Mouse (Mus musculus): ENCODE data around the gene Btbd19.

The Btbd19 gene

DNA sequence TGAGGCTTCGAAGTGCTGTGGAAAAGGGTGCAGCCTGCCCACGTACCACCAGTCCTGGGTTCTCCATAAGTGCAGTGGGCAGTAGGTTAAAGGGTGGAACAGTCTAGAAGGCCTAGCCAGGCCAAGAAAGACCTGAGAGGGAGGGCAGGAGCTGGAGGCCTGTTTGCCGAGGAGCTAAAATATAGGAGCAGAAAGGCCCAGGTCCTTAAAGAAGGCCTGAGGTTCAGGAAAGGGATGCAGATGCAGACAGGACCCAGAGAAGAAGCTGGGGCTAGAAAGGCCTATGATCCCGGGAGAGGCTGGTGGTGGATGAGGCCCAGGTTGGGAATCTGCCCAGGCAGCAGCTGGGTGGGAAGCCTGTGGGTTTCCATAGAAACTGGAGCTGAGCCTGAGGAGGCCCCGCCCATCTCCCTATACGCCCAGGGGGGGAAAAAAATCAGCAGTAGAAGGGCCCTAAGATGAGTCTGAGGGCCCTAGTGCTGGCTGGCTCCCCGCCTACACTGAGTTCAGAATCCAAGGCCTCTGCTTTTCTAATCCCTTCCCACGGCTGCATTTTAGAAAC is at the start of gene Btbd19:
Gene Btbd19 (minus strand): TSS at position 378 of the 562 bp plus-strand sequence.
- no peak for DNase-seq (ENCODE audit: low spot score in 2 of 2)

DNA sequence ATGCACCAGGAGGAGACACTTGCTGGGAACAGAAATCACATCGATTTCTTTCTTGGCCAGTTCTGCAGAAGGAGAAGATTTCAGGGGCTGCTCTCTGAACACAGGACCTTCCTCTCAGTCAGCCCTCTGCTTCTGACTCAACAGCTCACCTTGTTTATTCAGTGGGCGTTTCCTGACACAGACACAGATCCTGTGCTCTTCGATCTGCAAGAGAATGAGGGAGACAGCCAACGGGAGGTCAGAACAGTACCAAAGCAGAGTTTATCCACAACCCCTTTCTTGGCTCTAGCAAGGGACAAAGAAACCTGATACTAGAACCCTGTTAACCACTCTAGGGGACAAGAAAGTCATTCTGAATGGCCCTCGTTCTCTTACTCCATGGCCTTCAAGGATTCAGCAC is 44.4 kb upstream of the Btbd19 start:
- DNase-seq (ENCODE audit: low spot score in 2 of 2) = no peak

DNA sequence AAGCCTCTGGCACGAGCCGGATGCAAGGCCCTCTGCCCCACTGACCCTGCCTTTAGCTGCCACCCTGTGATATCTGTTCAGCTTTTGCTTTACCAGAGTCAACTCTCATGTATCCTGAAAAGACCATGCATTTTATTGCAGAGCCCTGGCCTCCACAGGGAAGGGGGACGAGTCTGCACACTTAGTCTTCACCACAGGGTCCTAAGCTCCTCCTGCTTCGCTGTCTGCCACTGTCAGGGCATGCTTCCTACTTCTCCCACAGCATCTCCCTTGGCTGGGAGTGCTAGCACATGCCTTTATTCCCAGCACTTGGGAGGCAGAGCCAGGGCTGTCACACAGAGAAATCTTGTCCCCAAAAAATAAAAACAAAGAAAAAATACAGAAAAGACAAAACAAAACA is 35.7 kb upstream of the Btbd19 start:
- no peak for DNase-seq (ENCODE audit: low spot score in 2 of 2)

DNA sequence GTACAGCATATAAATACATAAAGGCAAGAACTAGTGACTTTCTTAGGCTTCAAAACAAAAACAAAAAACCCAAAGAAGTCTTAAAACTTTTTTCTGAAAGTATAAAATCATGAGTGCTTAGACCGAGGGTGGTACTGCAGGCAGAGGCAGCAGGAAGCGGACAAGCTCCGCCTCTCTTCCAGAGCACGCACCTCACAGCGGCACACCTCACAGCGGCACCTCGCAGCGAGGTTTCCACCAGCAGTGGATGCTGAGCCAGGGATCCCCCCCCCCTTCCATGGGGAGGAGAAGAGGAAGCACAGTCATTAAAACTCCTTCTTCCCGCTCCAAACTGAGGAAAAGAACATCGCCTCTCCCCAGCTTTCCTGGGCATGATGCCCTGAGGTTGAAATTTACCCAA is 34.1 kb upstream of the Btbd19 start:
- DNase-seq (ENCODE audit: low spot score in 2 of 2) = no peak

DNA sequence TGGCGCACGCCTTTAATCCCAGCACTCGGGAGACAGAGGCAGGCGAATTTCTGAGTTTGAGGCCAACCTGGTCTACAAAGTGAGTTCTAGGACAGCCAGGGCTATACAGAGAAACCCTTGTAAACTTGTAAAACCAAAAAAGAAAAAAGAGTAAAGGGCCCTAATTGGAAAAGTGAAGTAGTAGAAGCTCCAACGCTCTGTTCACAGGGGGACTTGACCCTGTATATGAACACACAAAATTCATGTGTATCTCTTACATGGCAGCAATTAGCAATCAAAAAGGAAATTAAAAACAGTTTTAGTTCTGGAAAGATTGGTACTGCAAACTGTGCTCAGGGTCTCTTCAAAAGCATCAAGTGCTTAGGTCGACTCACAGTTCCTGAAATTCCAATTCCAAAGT is 30.8 kb upstream of the Btbd19 start:
- DNase-seq (ENCODE audit: low spot score in 2 of 2) = no peak

DNA sequence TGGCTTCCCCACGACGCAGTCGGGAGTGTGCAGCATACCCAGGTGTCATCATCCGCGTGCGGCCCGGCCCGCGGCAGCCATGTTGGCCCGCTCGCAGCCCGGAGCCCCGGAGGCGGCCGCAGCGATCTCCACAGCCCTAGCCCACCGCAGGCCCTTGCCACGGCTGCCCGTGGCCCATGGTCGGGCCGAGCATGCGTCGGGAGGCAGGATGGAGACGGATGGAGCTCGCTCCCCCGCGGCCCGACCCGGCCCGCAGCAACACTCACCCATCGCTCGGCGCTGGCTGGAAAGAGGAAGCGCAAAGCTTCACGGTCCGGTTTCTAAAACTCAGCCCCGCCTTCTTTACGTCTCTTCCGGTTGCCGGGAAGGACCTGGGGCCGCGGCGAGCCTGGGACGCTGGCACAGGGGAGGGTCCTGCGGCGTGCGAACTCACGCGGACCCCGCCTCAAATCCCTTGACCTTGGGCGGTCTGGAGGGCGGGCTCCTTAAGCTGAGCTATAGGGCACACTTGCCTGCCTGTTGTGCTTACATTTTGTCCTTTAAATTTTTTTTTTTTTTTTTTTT is 30.3 kb upstream of the Btbd19 start, which contains the start of gene Rps8:
Gene Rps8 (minus strand): TSS at position 452 of the 564 bp plus-strand sequence.
- DNase-seq (ENCODE audit: low spot score in 2 of 2) = peak; percentile 86 to 88

DNA sequence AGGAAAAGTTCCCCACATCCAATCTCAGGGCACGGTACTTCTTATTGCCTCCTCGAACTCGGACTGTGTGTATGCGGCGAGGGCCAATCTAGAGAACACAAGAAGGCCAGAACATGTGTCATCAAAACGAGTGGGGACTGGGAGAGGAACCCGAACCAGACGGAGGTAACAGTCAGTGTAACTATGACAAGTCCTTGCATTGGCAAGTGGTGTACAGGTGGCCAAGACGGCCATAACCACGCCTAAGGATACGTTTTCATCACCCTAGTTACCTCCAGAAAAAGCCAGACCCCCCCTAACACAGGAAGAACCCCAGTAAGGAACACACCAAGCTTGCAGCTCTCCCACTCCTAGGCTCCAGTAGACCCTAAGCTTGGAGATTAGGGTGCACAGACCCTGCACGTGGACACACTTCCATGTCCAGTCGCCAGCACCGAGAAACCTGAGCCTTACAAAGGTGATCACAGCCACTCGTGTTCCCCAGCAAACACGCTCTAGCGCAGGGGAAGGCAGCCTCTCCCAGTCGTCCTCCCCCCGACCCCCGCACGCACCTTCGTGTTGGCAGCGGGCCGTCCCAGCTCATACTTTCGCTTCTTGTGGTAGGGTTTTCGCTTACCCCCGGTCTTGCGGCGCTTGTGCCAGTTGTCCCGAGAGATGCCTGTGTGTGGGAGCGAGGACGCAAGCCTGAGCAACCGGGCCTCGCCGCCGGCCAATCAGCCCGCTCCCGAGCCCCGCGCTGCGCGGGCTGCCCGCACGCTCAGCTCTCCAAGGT is 29.7 kb upstream of the Btbd19 start:
- no peak for DNase-seq (ENCODE audit: low spot score in 2 of 2)

DNA sequence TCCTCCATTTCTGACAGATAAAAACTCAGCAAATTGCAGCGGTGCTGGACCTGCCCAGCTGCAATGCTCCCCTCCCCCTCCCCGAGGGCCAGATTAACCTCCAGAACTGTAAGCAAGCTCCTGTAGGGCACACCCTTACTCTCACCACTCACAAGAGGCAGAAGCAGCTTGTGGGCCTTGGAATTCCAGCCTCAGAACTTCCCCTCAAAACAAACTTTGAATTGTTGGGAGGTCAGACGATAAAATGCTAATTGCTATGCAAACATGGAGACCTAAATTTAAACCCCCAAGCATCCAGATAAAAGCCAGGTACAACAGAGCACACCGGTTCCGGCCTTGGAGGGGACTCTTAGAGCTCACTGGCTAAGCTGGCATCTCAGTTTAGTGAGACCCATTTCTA is 27.2 kb upstream of the Btbd19 start:
- DNase-seq (ENCODE audit: low spot score in 2 of 2) = no peak

DNA sequence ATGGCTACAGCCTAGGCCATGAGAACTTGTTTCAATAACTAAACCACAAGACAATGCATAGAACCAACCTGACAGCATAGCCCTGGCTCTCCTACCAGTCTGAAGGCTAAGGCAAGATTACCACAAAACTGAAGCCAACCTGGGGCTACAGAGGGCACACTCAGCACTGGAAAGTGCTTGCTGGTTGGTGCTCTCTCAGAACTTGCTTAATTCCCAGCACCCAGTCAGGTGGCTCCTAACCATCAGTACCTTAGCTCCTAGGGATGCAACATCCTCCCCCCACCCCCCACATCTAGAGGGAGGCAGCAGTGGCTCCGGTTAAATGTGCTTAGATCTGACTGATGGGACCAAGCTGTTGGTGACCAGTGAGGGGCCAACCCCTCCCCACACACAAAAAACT is 25.9 kb upstream of the Btbd19 start:
- no peak for DNase-seq (ENCODE audit: low spot score in 2 of 2)

DNA sequence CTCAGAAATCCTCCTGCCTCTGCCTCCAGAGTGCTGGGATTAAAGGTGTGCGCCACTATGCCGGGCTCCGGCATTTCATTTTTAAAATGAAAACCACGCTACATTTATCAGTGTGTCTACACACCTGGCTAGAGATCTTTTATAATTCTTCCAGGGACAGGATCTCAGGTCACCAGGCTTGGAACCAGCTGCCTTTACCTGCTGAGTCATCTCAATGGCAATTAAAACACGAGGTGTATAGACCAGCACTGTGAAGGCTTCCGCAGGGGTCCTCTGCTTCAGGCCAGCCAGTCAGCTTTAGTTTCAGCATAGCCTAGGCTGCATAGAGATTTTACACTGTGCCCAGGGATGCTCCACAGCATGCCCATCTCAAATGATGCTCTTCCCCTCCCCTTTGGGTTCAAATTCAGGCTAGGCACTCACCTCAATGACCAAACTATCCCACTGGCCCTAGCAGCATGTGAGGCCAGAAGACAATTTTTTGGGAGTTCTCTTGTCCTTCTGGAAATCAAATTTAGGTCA is 24.7 kb upstream of the Btbd19 start:
- DNase-seq (ENCODE audit: low spot score in 2 of 2) = no peak

DNA sequence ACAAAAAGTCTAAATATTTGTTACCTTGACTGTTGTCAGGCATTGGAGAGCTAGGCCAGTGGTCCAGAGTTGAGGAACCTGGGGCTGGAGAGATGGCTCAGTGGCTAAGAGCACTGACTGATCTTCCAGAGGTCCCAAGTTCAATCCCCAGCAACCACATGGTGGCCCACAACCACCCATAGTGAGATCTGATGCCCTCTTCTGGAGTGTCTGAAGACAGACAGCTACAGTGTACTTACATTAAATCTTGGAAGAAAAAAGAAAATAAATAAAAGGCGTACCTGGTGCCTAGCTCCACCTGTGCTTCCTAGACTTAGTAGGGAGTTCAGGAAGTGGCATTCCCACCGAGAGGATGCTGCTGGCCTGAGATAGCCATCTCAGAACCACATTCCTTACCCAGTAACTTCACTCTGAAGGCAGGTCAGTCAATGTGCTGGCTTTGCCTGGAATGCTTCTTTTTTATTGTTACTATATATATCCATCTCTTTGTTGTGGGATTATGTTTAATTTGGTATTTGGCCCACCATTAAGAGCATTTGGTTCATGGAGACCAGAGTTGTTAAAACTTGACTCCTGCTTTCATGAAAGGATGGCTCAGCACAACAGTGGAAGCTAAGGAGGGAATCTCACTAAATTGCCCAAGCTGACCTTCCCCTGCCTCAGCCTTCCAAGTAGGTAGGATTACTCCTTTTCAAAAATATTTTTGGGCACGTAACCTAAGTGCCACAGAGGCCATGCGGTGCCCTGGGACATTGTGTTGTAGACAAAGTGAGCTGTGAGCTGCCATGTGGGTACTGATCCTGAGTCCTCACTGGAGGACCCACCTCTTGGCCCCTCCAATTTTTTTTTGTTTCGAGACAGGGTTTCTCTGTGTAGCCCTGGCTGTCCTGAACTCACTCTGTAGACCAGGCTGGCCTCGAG is 24.0 kb upstream of the Btbd19 start:
- no peak for DNase-seq (ENCODE audit: low spot score in 2 of 2)

DNA sequence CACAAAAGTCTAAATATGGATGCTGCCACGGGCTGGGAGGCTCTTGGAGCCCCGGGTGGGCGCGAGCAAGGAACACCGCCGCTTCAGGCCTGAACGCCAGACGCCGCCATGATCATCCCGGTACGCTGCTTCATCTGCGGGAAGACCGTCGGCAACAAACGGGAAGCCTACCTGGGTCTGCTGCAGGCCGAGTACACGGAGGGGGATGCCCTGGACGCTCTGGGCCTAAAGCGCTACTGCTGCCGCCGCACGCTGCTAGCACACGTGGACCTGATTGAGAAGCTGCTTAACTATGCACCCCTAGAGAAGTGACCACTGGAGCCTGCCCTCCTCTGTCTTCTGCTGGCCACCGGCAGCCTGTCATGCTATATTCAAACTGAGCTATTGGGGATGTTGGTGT is 23.3 kb upstream of the Btbd19 start:
- DNase-seq (ENCODE audit: low spot score in 2 of 2) = no peak

DNA sequence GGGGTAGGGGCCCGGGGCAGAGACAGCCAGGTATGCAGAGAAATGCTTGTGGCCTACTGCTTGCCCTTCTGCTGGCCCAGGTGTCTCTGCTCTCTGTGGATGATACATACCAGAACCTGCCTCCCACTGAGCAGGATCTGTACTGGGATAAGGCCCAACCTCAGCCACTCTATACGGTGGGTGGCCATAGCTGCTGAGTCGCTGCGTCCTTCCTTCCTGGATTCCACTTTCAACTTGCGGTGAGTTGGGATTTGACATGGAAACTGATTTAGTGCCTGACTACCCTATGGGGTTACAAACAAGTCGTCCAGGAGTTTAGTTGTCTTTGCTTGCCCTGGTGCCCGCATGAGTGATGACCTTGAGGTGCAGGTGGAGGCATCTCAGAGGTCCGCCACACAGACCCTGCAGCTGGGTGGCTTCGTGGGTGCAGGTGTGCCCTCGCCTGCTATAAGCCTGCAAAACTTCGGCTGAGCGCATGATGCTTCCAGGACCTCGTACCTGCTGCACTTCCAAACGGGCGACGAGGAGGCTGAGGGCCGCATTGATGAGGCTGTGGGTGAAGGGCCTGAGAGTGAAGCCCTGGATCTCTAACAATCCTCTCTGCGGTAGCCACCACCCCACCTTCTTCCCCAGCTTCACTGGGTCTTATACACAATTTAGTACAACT is 22.7 kb upstream of the Btbd19 start:
- no peak for DNase-seq (ENCODE audit: low spot score in 2 of 2)

DNA sequence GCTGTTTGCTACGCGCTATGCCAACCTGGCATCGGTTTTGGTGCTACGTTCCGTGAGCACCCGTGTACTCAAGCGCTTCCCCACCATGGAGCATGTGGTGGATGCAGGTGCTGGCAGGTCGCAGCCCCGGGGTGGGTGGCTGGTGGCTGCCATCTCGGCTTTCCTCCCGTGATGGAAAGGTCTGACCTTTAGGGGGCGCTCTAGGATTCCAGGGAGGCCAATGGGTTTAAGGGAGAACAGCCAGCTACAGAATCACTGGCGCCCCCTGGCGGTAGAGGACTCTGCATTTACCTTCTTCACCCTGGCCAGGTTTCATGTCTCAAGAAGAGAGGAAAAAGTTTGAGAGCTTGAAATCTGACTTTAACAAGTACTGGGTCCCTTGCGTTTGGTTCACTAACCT is 20.7 kb upstream of the Btbd19 start:
- DNase-seq (ENCODE audit: low spot score in 2 of 2) = peak; percentile 81 to 88

DNA sequence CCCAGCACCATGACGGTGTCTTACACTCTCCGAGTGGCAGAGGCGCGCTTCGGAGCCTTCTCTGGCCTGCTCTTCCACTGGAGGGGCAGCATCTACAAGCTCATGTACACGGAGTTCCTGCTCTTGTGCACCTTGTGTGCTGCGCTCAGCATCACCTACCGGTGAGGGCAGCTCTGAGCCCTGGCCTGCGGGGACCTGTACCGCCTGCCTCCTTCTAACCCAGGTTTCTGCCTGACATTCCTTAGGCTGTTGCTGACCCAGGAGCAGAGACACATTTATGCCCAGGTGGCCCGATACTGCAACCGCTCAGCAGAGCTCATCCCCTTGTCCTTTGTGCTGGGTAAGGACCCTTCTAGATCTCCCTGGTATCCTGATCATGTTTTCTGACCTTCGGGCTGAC is 19.7 kb upstream of the Btbd19 start:
- DNase-seq (ENCODE audit: low spot score in 2 of 2) = no peak

DNA sequence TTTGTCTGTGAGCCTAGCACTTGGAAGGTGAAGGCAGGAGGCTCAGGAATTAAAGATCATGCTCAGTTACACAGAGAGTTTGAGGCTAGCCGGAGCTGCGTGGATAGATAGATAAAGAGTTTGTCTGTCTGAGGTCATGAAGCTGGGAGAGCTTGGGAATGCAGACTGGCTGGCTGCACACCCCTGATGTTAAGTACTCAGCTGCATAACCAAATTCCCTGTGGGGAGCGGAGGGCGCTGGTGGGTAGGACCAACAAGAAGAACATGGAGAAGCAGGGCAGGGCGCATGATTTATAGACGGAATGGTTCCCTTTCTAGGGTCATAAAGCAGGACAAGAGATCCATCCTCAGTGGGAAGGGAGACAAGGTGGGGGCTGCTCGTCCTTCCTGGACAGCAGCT is 17.5 kb upstream of the Btbd19 start:
- no peak for DNase-seq (ENCODE audit: low spot score in 2 of 2)

DNA sequence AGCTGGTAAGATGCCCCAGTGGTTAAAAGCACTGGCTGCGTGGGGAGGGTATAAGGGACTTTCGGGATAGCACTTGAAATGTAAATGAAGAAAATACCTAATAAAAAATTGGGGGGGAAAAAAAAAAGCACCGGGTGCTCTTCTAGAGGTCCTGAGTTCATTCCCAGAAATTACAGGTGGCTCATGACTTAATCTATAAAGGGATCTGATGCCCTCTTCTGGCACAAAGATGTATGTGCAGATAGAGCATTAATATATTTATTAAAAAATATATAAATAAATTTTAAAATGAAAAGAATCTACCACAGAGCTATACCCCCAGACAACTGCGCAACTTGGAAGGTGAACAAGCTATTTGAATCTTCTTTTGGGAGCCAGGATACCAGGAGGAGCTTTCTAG is 15.1 kb upstream of the Btbd19 start:
- no peak for DNase-seq (ENCODE audit: low spot score in 2 of 2)

DNA sequence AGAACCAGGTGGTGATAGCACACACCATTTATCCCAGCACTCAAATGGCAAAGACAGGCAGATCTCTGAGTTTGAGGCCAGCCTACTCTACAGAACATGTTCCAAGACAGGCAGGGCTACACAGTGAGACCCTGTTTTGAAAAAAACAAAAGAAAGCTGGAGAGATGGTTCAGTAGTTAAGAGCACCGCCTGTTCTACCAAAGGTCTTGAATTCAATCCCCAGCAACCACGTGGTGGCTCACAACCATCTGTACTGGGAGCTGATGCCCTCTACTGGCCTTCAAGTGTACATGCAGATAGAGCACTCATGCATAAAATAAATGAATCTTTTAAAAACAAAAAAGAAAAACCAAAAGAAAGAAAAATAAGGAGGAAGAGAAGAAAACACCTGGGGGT is 13.7 kb upstream of the Btbd19 start:
- DNase-seq (ENCODE audit: low spot score in 2 of 2) = peak; percentile 60 to 74

DNA sequence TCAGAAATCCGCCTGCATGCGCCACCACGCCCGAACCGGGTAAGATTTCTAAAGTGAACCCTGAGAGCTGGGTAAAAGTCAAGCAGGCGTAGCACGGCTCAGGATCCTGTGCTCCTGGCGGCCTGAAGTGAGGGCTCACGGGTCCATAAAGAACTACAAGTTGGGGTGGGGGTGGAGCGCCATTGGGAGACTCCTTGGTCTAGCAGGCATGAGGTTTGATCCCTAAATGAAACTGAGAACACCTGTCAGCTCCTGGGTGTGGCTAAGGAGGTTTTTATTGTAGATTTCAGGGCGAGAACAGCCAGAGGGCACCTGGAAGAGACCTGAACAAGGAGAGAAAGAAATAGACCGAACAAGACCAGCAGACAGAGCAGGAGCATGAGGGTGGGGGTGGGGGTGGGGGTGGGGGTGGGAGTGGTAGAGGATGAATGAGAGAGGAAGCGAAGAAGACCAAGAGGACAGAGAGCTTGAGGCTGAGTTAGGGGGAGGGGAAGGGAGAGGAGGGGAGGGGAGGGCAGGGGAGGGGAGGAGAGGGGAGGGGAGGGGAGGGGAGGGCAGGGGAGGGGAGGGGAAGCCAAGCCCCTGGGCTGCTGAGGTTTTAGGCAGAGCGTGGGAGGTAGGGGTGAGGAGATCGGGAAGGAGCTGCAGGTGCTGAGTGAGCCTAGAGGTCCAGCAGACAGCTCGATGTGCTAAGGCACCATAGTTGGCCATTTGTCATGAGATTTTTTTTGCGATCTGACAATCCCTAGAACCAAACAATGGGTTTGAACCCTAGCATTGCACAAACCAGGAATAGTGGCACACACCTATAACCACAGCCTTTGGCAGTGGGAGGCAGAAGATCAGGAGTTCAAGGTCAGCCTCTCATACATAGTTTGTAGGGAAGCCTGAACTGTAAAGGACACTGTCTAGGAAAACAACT is 13.0 kb upstream of the Btbd19 start:
- DNase-seq (ENCODE audit: low spot score in 2 of 2) = no peak

DNA sequence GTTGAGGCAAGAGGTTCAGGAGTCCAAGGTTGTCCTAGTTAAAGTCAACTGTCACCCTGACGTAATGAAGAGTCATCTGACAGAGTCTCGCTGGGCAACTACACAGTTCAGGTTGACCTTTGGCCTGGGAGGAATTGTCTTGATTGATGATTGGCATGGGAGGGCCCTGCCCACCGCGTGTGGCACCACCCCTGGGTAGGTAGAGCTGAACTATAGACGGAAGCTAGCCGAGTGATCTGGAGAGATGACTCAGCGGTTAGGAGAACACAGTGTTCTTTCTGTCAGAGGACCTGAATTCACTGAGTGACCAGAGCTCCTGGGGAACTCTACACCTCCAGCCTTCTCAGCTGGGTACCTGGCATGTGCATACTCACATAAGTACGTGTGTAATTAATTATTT is 10.5 kb upstream of the Btbd19 start:
- DNase-seq (ENCODE audit: low spot score in 2 of 2) = no peak

All from spleen, postnatal 36 days (tissue).